Mouse (Mus musculus) G1E-ER4 (cell line): ENCODE measurements around the gene Fbxw4. TPM values are rescaled to one million over a fixed set of nuclear protein-coding genes. Genes with fewer than 3 reads are reported as not detected.

Source experiments
- GATA1 ChIP-seq: IDR thresholded peaks from one replicate; pipeline ENCODE4 v1.8.0; 2012; ENCODE audit warnings: low read length, inconsistent platforms
- polyA plus RNA-seq: library from polyadenylated mRNA; stranded (reverse); fragments of >175 nt; gene quantifications from 2 replicates; pipeline ENCODE4 v1.2.3, GENCODE M21; 2012

The Fbxw4 gene
- polyA plus RNA-seq: 45.7 and 47.0 TPM in 2 replicates

- no peak for TF ChIP-seq GATA1
Observed at GRCm38 (mm10) chr19:45659738-45660502, at the start of gene Fbxw4. Gene Fbxw4 (minus strand): TSS chr19:45660312.

GRCm38 (mm10) chr19:45708704-45709103, 48.6 kb upstream of the Fbxw4 start:
- no peak for TF ChIP-seq GATA1

- no peak for TF ChIP-seq GATA1
Observed at GRCm38 (mm10) chr19:45696281-45696600, 36.1 kb upstream of the Fbxw4 start.

- TF ChIP-seq GATA1: no peak
Observed at GRCm38 (mm10) chr19:45695496-45696280, 35.6 kb upstream of the Fbxw4 start.

GRCm38 (mm10) chr19:45694056-45694455, 33.9 kb upstream of the Fbxw4 start:
- TF ChIP-seq GATA1: no peak

- no peak for TF ChIP-seq GATA1
Observed at GRCm38 (mm10) chr19:45692211-45692610, 32.1 kb upstream of the Fbxw4 start.

- TF ChIP-seq GATA1: no peak
Observed at GRCm38 (mm10) chr19:45691001-45691535, 31.0 kb upstream of the Fbxw4 start.

GRCm38 (mm10) chr19:45687001-45687400, 26.9 kb upstream of the Fbxw4 start:
- TF ChIP-seq GATA1: no peak

GRCm38 (mm10) chr19:45683676-45684075, 23.6 kb upstream of the Fbxw4 start:
- no peak for TF ChIP-seq GATA1

- TF ChIP-seq GATA1: no peak
Observed at GRCm38 (mm10) chr19:45680495-45681130, 20.5 kb upstream of the Fbxw4 start.

GRCm38 (mm10) chr19:45676723-45677269, 16.7 kb upstream of the Fbxw4 start:
- no peak for TF ChIP-seq GATA1

- TF ChIP-seq GATA1: no peak
Observed at GRCm38 (mm10) chr19:45675720-45676581, 15.8 kb upstream of the Fbxw4 start.

- TF ChIP-seq GATA1: no peak
Observed at GRCm38 (mm10) chr19:45675196-45675595, 15.1 kb upstream of the Fbxw4 start.

GRCm38 (mm10) chr19:45672971-45673370, 12.9 kb upstream of the Fbxw4 start:
- no peak for TF ChIP-seq GATA1

GRCm38 (mm10) chr19:45668986-45669385, 8.9 kb upstream of the Fbxw4 start:
- TF ChIP-seq GATA1: no peak
